ENCODE assay signal across 23 mouse cellular contexts in genomic region chr2:97369978-97370377, GRCm38 (mm10).
"Had no signal": no experiment of that assay in that cellular context is flagged by ENCODE, and none has a peak within 500 bp of the region (broad histone marks: within the 10 kb centered on the region; RNA-seq: fewer than 3 reads in every experiment).

No protein-coding gene starts in this region.

- DNase-seq: kidney, adult 11 months; kidney, adult 8-10 months; kidney, postnatal 14 days; kidney, postnatal 4 days; left cerebral cortex, postnatal 4 days; liver, postnatal 0 days; lung, embryonic 14.5 days; retina, postnatal 1 day; right cerebral cortex, postnatal 25 days; spleen, adult 18-20 months; thymus, postnatal 36 days had no signal

- H3K4me3 ChIP-seq: layer of hippocampus, adult 2 months; limb, embryonic 15.5 days; midbrain, embryonic 10.5 days; midbrain, embryonic 13.5 days; myocyte; neural tube, embryonic 13.5 days; stomach, embryonic 15.5 days had no signal

- H3K9me3 ChIP-seq: limb, embryonic 15.5 days; midbrain, embryonic 10.5 days; midbrain, embryonic 13.5 days; neural tube, embryonic 13.5 days; stomach, embryonic 15.5 days had no signal

- H3K36me3 ChIP-seq: limb, embryonic 15.5 days; midbrain, embryonic 10.5 days; midbrain, embryonic 13.5 days; neural tube, embryonic 13.5 days; stomach, embryonic 15.5 days had no signal

- H3K9ac ChIP-seq: limb, embryonic 15.5 days; liver, embryonic 14.5 days; liver, postnatal 0 days; lung, embryonic 14.5 days; midbrain, embryonic 13.5 days; neural tube, embryonic 13.5 days; stomach, embryonic 15.5 days had no signal

- ATAC-seq: liver, postnatal 0 days; lung, postnatal 0 days; midbrain, embryonic 13.5 days; midbrain, embryonic 16.5 days had no signal

- H3K27me3 ChIP-seq: limb, embryonic 15.5 days; midbrain, embryonic 13.5 days; neural tube, embryonic 13.5 days; stomach, embryonic 15.5 days had no signal

- H3K27ac ChIP-seq: layer of hippocampus, adult 2 months; limb, embryonic 15.5 days; liver, embryonic 14.5 days; macrophage; midbrain, embryonic 10.5 days; midbrain, embryonic 13.5 days; neural tube, embryonic 13.5 days; stomach, embryonic 15.5 days had no signal

- H3K4me1 ChIP-seq: limb, embryonic 15.5 days; midbrain, embryonic 10.5 days; midbrain, embryonic 13.5 days; neural tube, embryonic 13.5 days; stomach, embryonic 15.5 days had no signal

- H3K4me2 ChIP-seq: limb, embryonic 15.5 days; liver, embryonic 11.5 days; lung, embryonic 14.5 days; midbrain, embryonic 13.5 days; neural tube, embryonic 13.5 days; stomach, embryonic 15.5 days had no signal
